Mouse (Mus musculus): ENCODE results near the gene Efhc1.

GRCm38 (mm10) chr1:21002246-21003142 lies 51.1 kb downstream of the Efhc1 start:
- TF ChIP-seq E2F4 (IDR thresholded peaks at IDR 0.05; ENCODE audit: borderline replicate concordance, low read depth, low read length) (no peak), CTCF (IDR thresholded peaks at IDR 0.05 in 2 of 3, conservative IDR thresholded peaks at IDR 0.05 in 1 of 3; ENCODE audit: control insufficient read depth in 1 of 3, insufficient read depth in 1 of 3, low read depth in 2 of 3, low read length in 3 of 3, poor library complexity in 1 of 3, severe bottlenecking in 1 of 3) (no peak), CHD1 (IDR thresholded peaks at IDR 0.05; ENCODE audit: low read depth, low read length) (no peak)
